Mouse (Mus musculus) kidney, embryonic 16.5 days (tissue): ENCODE results near the gene Tmem243. TPM values are rescaled to one million over a fixed set of nuclear protein-coding genes. Genes with fewer than 3 reads are reported as not detected.

Source experiments
- ATAC-seq: fragments of 200-750 bp; cut with Nextera tagmentation; 2 replicates; pipeline ENCODE4 v1.8.0; 2017; ENCODE audit warnings: moderate TSS enrichment; ENCODE audit not compliant: low FRiP score, low TSS enrichment
- H3K27ac ChIP-seq: fragments of 300-500 bp; sonication (generic); 2 replicates; pipeline ENCODE4 v1.5.1; 2014; ENCODE audit warnings: low read length
- H3K27me3 ChIP-seq: fragments of 300-500 bp; sonication (generic); 2 replicates; pipeline ENCODE4 v1.6.1; 2014; ENCODE audit warnings: low read length, control low read depth, mixed read lengths; ENCODE audit not compliant: insufficient read depth
- H3K36me3 ChIP-seq: fragments of 300-500 bp; sonication (generic); 2 replicates; pipeline ENCODE4 v1.6.1; 2014; ENCODE audit warnings: low read length, control low read depth, mixed read lengths; ENCODE audit not compliant: insufficient read depth
- H3K4me1 ChIP-seq: fragments of 300-500 bp; sonication (generic); 2 replicates; pipeline ENCODE4 v1.6.1; 2014; ENCODE audit warnings: low read length, control low read depth, mixed read lengths; ENCODE audit not compliant: insufficient read depth
- H3K4me2 ChIP-seq: fragments of 300-500 bp; sonication (generic); replicated peaks from 2 replicates; pipeline ENCODE4 v1.6.1; 2014; ENCODE audit warnings: low read depth, low read length
- H3K4me3 ChIP-seq: fragments of 300-500 bp; sonication (generic); 2 replicates; pipeline ENCODE4 v1.5.1; 2014; ENCODE audit warnings: mild to moderate bottlenecking, low read length
- H3K9ac ChIP-seq: fragments of 300-500 bp; sonication (generic); replicated peaks from 2 replicates; pipeline ENCODE4 v1.6.1; 2014; ENCODE audit warnings: low read length
- H3K9me3 ChIP-seq: fragments of 300-500 bp; sonication (generic); 2 replicates; pipeline ENCODE4 v1.6.1; 2016; ENCODE audit warnings: low read length, control low read depth
- WGBS: fragments of 180-500 bp; shearing (Covaris S2); extraction: QIAGEN DNeasy Blood & Tissue Kit; methylation state at CpG from one replicate; pipeline ENCODE4 v1.1.7; 2014; 5-methylcytosine and 5-hydroxymethylcytosine counted together
- polyA plus RNA-seq: library from polyadenylated mRNA; unstranded; fragments of >200 nt; fragmentation: Nextera tagmentation; extraction: Ambion mirVana; gene quantifications from 2 replicates; pipeline ENCODE4 v1.2.1, GENCODE M21; 2015

Gene Tmem243
- polyA plus RNA-seq, 1 experiment from 2014 or later: 18.6 TPM

GRCm38 (mm10) chr5:9073177-9073854 is 27.2 kb upstream of the Tmem243 start:
- peak; percentile 49; the same call in 1 of the 2 replicates for ATAC-seq
- Histone ChIP-seq H3K36me3 (no peaks in the 10 kb centered on the region), H3K9ac (no peak overlapping the region), H3K9me3 (no peaks in the 10 kb centered on the region), H3K27me3 (no peaks in the 10 kb centered on the region), H3K4me3 (no peak overlapping the region), H3K27ac (no peak overlapping the region), H3K4me1 (no peaks in the 10 kb centered on the region), H3K4me2 (no peak overlapping the region)
- 68% methylated on average over 5 of the region's 5 CpGs for WGBS

- no peak overlapping the region for H3K4me2 ChIP-seq
- H3K9me3 ChIP-seq: 0 out of 2 replicates have a peak, but pooled peaks cover 3% of the 10 kb centered on the region
- H3K4me3 ChIP-seq: no peak overlapping the region
- H3K9ac ChIP-seq: no peak overlapping the region
- no peak for ATAC-seq
- H3K27me3 ChIP-seq: no peaks in the 10 kb centered on the region
- no peaks in the 10 kb centered on the region for H3K36me3 ChIP-seq
- no peak overlapping the region for H3K27ac ChIP-seq
- H3K4me1 ChIP-seq: no peaks in the 10 kb centered on the region
Observed at GRCm38 (mm10) chr5:9079773-9080501, 20.5 kb upstream of the Tmem243 start.

GRCm38 (mm10) chr5:9086924-9087719 is 13.3 kb upstream of the Tmem243 start:
- no peaks in the 10 kb centered on the region for H3K36me3 ChIP-seq
- no peak overlapping the region for H3K9ac ChIP-seq
- no peaks in the 10 kb centered on the region for H3K4me1 ChIP-seq
- 65% methylated on average over 3 of the region's 3 CpGs for WGBS
- 0 out of 2 replicates have a peak, but pooled peaks have one; percentile 9 for ATAC-seq
- H3K27ac ChIP-seq: no peak overlapping the region; the same call in 1 of the 2 replicates
- no peak overlapping the region for H3K4me3 ChIP-seq
- no peaks in the 10 kb centered on the region for H3K27me3 ChIP-seq
- no peak overlapping the region for H3K4me2 ChIP-seq
- no peaks in the 10 kb centered on the region for H3K9me3 ChIP-seq

- no peak for ATAC-seq
- no peak overlapping the region for H3K4me2 ChIP-seq
- no peaks in the 10 kb centered on the region for H3K4me1 ChIP-seq
- H3K36me3 ChIP-seq: no peaks in the 10 kb centered on the region
- H3K4me3 ChIP-seq: no peak overlapping the region
- H3K27ac ChIP-seq: no peak overlapping the region
- no peaks in the 10 kb centered on the region for H3K9me3 ChIP-seq
- H3K9ac ChIP-seq: no peak overlapping the region
- WGBS: 72% methylated on average over 6 of the region's 6 CpGs
- peaks cover 3% of the 10 kb centered on the region; the same call in 1 of the 2 replicates for H3K27me3 ChIP-seq
Observed at GRCm38 (mm10) chr5:9090493-9091106, 9.9 kb upstream of the Tmem243 start.

- no peaks in the 10 kb centered on the region for H3K4me1 ChIP-seq
- 64% methylated on average over 1 of the region's 1 CpGs for WGBS
- H3K27me3 ChIP-seq: peaks cover 3% of the 10 kb centered on the region; the same call in 1 of the 2 replicates
- no peak overlapping the region for H3K4me3 ChIP-seq
- H3K27ac ChIP-seq: no peak overlapping the region
- no peak overlapping the region for H3K9ac ChIP-seq
- no peaks in the 10 kb centered on the region for H3K36me3 ChIP-seq
- peaks cover 6% of the 10 kb centered on the region for H3K9me3 ChIP-seq
- no peak overlapping the region for H3K4me2 ChIP-seq
- ATAC-seq: no peak
Observed at GRCm38 (mm10) chr5:9092716-9093115, 7.8 kb upstream of the Tmem243 start.

GRCm38 (mm10) chr5:9093490-9093889 is 7.0 kb upstream of the Tmem243 start:
- ATAC-seq: no peak
- 84% methylated on average over 4 of the region's 4 CpGs for WGBS
- Histone ChIP-seq H3K4me3 (no peak overlapping the region), H3K9me3 (peaks cover 6% of the 10 kb centered on the region), H3K27me3 (peaks cover 3% of the 10 kb centered on the region; the same call in 1 of the 2 replicates), H3K4me2 (no peak overlapping the region), H3K9ac (no peak overlapping the region), H3K4me1 (no peaks in the 10 kb centered on the region), H3K36me3 (no peaks in the 10 kb centered on the region), H3K27ac (no peak overlapping the region)

- H3K9me3 ChIP-seq: peaks cover 5% of the 10 kb centered on the region
- no peaks in the 10 kb centered on the region; the same call in 1 of the 2 replicates for H3K27me3 ChIP-seq
- peak overlapping the region; percentile 79 for H3K4me2 ChIP-seq
- peak overlapping the region; percentile 53; the same call in 1 of the 2 replicates for H3K27ac ChIP-seq
- no peaks in the 10 kb centered on the region for H3K36me3 ChIP-seq
- WGBS: under 1% methylated on average over 54 of the region's 83 CpGs
- peak overlapping the region; percentile 86 for H3K9ac ChIP-seq
- H3K4me3 ChIP-seq: peak overlapping the region; percentile 89
- peak; percentile 86 for ATAC-seq
- H3K4me1 ChIP-seq: peaks cover 11% of the 10 kb centered on the region; the same call in 1 of the 2 replicates
Observed at GRCm38 (mm10) chr5:9100849-9101801, 657 bp downstream of the Tmem243 start.

- Histone ChIP-seq H3K4me1 (peaks cover 11% of the 10 kb centered on the region; the same call in 1 of the 2 replicates), H3K27me3 (no peaks in the 10 kb centered on the region; the same call in 1 of the 2 replicates), H3K4me3 (no peak overlapping the region), H3K4me2 (no peak overlapping the region), H3K36me3 (no peaks in the 10 kb centered on the region), H3K27ac (no peak overlapping the region), H3K9ac (no peak overlapping the region), H3K9me3 (no peaks in the 10 kb centered on the region)
- no peak for ATAC-seq
- 93% methylated on average over 2 of the region's 2 CpGs for WGBS
Observed at GRCm38 (mm10) chr5:9102696-9103095, 2.2 kb downstream of the Tmem243 start.
